Mouse (Mus musculus) urinary bladder, postnatal 4 days (tissue): ENCODE measurements around the gene Vmn1r166.
"Not testable (repeated sequence)": the region's sequence is repeated elsewhere in the genome, so short reads cannot be mapped to it uniquely, and the experiment has no call there.

ENCODE experiments used
- DNase-seq, 2 experiments: peaks; one replicate each; pipeline ENCODE4 v3.0.0; 2021 to 2022; ENCODE audit warnings: low spot score in 2 of 2

Vmn1r166 gene

DNA sequence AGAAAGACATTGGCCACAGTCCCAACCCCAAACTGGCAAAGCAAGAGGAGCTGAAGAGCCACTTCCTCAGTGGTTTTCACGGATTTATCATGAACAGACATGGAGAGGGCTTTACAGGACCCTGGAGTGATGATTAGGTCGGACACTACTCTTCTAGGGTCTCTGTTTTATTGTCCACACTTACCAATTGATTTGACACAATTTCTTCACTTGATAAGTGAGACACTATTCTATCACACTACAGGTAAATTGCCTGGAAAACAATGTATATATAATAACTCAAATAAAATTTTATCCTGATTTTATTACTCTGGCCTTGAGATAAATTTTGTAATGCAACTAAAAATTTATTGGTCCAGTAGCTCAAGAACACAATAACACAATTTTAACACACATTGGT lies at the start of gene Vmn1r166:
Gene Vmn1r166 (minus strand): TSS at position 101 of the 400 bp plus-strand sequence.
- DNase-seq = not testable (repeated sequence)

DNA sequence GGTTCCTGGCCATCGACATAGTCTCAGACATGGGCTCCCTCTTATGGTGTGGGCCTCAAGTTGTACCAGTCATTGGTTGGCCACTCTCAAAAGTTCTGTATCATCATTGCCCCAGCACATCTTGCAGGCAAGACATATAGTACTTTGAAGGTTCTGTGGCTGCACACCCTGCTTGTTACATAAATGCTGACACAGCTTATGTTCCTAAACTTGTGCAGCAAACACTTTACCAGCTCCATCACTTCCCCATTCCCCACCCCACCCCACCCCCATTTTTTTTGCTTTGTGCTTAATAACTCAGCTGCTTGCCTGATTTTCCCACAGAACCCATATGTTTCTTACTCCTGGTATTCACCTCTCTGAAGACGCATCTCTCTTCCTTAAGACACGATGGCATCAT lies 49.4 kb upstream of the Vmn1r166 start, which contains the start of gene Nlrp4e:
Gene Nlrp4e (plus strand): TSS at position 301 of the 400 bp plus-strand sequence.
- not testable (repeated sequence) for DNase-seq

DNA sequence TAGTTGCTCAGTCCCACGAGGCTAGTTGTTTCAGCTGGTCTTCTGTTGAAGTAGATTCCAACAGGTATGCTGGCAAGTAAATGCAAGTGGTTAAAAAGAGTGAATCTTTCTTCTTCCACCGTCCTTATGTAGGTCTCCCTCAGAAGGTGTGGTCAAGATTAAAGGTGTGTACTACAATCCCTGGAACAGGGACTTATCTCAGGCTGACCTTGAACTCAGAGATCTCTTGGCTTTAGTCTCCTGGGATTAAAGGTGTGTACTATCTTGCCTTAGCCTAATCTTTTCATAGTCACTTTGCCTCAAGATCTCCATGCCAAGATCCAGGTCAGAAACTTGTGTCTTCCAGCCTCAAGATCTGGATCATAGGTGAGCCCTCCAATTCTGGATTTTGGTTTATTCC lies 27.3 kb upstream of the Vmn1r166 start, which contains the start of gene Gm6902:
Gene Gm6902 (minus strand): TSS at position 101 of the 400 bp plus-strand sequence.
- DNase-seq = not testable (repeated sequence)

DNA sequence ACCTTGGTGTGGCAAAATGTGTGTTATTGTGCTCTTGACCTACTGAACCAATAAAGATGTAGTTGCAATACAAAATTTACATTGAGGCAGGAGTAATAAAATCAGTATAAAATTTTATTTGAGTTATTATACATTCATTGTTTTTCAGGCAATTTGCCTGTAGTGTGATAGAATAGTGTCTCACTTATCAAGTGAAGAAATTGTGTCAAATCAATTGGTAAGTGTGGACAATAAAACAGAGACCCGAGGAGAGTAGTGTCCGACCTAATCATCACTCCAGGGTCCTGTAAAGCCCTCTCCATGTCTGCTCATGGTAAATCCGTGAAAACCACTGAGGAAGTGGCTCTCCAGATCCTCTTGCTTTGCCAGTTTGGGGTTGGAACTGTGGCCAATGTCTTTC lies 34.5 kb downstream of the Vmn1r166 start, which contains the start of gene Vmn1r165:
Gene Vmn1r165 (plus strand): TSS at position 301 of the 400 bp plus-strand sequence.
- not testable (repeated sequence) for DNase-seq
